Mouse (Mus musculus): ENCODE measurements around the gene Myo18b. TPM values are rescaled to one million over a fixed set of nuclear protein-coding genes. Genes with fewer than 3 reads are reported as not detected.

Gene Myo18b
- polyA plus RNA-seq (2016; fragmentation: Nextera tagmentation; extraction: Ambion mirVana): 0.10 and 0.27 TPM in 2 replicates

DNA sequence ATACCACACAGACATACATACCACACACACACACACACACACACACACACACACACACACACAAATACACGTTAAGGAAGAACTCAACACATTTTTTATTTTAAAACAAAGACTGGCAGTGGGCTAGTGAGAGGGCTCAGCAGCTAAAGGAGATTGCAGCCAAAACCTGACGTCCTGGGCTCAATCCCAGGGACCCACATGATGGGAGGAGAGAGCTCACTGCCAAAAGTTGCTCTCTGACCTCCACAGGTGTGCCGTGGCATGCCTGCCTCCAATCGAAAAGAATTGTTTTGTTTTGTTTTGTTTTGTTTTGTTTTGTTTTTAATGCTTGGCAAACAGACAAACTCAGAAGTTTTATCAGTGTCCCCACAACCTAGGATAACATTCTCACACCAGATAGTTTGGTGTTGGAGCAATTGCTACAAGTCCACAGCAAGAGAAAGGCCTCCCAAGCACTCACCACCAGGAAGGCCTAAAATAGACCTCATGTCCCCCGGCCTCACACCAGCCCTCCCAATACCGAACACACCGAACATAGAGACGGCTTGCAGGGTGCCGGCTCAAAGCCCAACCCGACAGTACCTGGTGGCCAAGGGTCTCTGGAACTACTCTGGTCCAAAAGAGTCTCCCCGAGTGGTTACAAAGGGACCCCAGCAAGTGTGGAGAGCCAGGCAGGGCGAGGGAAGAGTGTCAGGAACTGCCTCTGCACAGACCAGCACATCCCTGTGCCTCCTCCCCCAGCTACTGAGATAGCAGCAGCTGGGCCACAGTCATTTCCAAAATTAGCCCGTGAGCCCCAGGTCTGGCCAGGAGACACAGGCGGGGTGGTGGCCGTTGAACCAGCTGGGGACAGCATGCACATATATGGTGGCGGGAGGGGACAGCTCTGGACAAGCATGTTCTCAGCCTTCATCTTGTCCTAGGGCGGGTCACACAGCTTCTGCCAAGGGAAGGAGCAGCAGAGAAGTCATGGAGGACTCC lies at the start of gene Myo18b:
Myo18b (minus strand) TSS at position 689 of the 981 bp plus-strand sequence.
- H3K4me1 ChIP-seq: peaks cover 14% of the 10 kb centered on the region
- no peaks in the 10 kb centered on the region for H3K36me3 ChIP-seq (replicated peaks)
- H3K27me3 ChIP-seq (ENCODE audit: poor library complexity, severe bottlenecking): no peaks in the 10 kb centered on the region
- H3K9me3 ChIP-seq: no peaks in the 10 kb centered on the region
- 77% methylated on average over 17 of the region's 17 CpGs for WGBS
- H3K4me3 ChIP-seq: no peak within 1 kb of the TSS
- DNase-seq (ENCODE audit: extremely low spot score, low spot score): no peak
- 0 out of 2 replicates have a peak within 1 kb of the TSS, but pooled peaks have one; percentile 9 for H3K27ac ChIP-seq

DNA sequence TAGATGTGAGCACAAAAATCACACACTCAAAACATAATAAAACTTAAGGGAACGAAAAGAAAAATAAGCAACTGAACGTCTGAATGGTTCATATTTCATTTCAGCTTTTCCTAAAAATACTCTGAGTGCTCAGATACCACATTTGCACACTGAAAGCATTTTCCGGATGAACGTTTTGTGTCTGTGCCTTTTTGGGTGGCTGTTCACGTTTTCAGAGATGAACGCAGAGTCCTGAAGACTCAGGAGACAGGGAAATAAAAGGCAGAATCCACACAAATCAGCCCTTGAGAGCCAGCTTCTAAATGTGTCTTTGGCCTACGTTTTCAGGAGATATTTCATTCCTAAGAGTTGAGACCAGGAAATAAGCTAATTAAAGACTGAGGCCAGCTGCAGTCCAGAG lies 49.8 kb upstream of the Myo18b start:
- Histone ChIP-seq H3K9me3 (no peaks in the 10 kb centered on the region), H3K4me1 (peaks cover 18% of the 10 kb centered on the region), H3K36me3 (replicated peaks) (peaks cover 3% of the 10 kb centered on the region; the same call in 1 of the 2 replicates), H3K27ac (no peak overlapping the region), H3K4me3 (no peak overlapping the region), H3K27me3 (ENCODE audit: poor library complexity, severe bottlenecking) (no peaks in the 10 kb centered on the region)
- no peak for DNase-seq (ENCODE audit: extremely low spot score, low spot score)
- 84% methylated on average over 7 of the region's 7 CpGs for WGBS

DNA sequence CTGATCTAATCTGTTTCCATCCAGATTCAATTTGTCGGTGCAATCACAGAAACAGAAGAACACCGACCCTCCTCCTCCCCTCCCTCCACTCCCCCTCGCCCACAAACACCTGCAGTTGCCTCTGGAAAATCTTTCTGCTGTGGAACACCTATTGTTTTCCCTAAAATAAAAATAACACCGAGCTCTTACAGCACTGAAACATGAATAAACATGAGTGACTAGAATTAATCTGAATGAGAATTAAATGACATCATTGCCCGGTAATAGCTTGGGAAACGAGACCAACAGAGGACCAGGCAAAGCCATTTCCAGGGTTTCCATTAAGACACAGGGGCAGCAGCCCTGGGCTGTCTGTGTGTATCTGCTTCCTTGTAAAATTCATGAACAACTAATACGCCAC lies 46.1 kb upstream of the Myo18b start:
- peak overlapping the region; percentile 56; the same call in 1 of the 2 replicates for H3K27ac ChIP-seq
- H3K36me3 ChIP-seq (replicated peaks): peaks cover 3% of the 10 kb centered on the region; the same call in 1 of the 2 replicates
- H3K9me3 ChIP-seq: no peaks in the 10 kb centered on the region
- 67% methylated on average over 7 of the region's 7 CpGs for WGBS
- DNase-seq (ENCODE audit: extremely low spot score, low spot score): no peak
- no peaks in the 10 kb centered on the region for H3K27me3 ChIP-seq (ENCODE audit: poor library complexity, severe bottlenecking)
- peaks cover 20% of the 10 kb centered on the region for H3K4me1 ChIP-seq
- H3K4me3 ChIP-seq: no peak overlapping the region

DNA sequence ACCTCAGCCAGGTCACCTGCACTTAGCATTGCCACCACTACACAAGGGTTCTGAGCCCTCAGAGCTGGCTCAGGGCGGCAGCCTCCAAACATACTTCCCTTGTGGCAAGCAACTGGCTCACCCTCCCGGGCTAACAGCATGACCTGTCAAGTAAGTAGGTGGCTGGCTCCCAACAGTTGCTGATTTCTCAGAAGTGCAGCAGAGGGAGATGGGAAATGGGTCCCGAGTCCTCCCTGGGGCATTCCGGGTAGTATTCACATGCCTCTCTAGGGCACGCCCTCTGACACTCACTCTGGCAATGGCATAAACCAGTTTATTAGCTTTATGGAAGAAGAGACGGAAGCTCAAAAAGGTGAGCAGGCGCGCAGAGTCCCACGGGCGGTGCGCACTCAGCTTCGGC lies 44.8 kb upstream of the Myo18b start:
- H3K4me1 ChIP-seq: peaks cover 20% of the 10 kb centered on the region
- peaks cover 3% of the 10 kb centered on the region; the same call in 1 of the 2 replicates for H3K36me3 ChIP-seq (replicated peaks)
- H3K27ac ChIP-seq: 0 out of 2 replicates have a peak overlapping the region, but pooled peaks have one; percentile 21
- no peak overlapping the region for H3K4me3 ChIP-seq
- 91% methylated on average over 12 of the region's 12 CpGs for WGBS
- H3K27me3 ChIP-seq (ENCODE audit: poor library complexity, severe bottlenecking): no peaks in the 10 kb centered on the region
- H3K9me3 ChIP-seq: no peaks in the 10 kb centered on the region
- DNase-seq (ENCODE audit: extremely low spot score, low spot score): no peak

DNA sequence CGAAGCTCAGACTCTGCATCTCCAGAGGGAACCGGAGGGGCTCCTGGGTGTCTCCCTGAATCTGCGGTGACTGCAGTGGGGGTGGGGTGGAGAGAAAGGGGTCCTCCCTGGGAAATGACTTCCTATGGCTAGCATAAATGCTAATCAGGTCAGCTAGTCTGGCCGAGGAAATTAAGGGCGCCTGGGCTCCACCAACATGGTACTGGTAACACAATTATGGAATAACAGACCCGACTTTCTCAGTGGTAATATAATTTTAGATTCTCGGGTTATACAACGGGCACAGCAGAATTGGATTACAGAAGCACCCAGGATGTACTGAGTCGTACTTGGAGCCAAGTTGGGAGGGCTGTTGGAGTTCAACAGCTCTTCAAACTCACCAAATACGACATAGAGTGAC lies 40.5 kb upstream of the Myo18b start:
- peaks cover 3% of the 10 kb centered on the region; the same call in 1 of the 2 replicates for H3K36me3 ChIP-seq (replicated peaks)
- no peak overlapping the region for H3K4me3 ChIP-seq
- WGBS: 88% methylated on average over 10 of the region's 10 CpGs
- H3K27ac ChIP-seq: no peak overlapping the region
- DNase-seq (ENCODE audit: extremely low spot score, low spot score): no peak
- H3K9me3 ChIP-seq: no peaks in the 10 kb centered on the region
- no peaks in the 10 kb centered on the region for H3K27me3 ChIP-seq (ENCODE audit: poor library complexity, severe bottlenecking)
- H3K4me1 ChIP-seq: peaks cover 12% of the 10 kb centered on the region; the same call in 1 of the 2 replicates

DNA sequence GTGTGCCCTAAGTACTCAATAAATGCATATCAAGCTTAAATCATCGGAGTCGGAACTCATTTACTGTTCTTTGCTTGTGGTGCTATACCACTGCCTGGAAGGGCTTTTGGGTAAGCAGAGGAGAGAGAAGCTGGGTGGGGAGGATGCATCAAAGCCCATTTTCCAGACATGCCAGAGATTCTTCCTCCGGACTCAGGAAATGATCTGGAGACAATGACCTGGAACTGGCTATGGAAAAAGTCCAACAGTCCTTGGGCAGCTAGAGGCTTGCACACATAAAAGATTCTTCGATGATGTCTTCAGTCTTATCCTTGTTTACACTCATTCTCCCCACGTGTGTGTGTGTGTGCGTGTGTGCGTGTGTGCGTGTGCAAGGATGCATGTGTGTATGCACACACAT lies 39.3 kb upstream of the Myo18b start:
- no peaks in the 10 kb centered on the region for H3K9me3 ChIP-seq
- H3K27me3 ChIP-seq (ENCODE audit: poor library complexity, severe bottlenecking): no peaks in the 10 kb centered on the region
- H3K4me1 ChIP-seq: peaks cover 8% of the 10 kb centered on the region; the same call in 1 of the 2 replicates
- H3K27ac ChIP-seq: no peak overlapping the region
- DNase-seq (ENCODE audit: extremely low spot score, low spot score): no peak
- 93% methylated on average over 8 of the region's 8 CpGs for WGBS
- no peaks in the 10 kb centered on the region for H3K36me3 ChIP-seq (replicated peaks)
- H3K4me3 ChIP-seq: no peak overlapping the region

DNA sequence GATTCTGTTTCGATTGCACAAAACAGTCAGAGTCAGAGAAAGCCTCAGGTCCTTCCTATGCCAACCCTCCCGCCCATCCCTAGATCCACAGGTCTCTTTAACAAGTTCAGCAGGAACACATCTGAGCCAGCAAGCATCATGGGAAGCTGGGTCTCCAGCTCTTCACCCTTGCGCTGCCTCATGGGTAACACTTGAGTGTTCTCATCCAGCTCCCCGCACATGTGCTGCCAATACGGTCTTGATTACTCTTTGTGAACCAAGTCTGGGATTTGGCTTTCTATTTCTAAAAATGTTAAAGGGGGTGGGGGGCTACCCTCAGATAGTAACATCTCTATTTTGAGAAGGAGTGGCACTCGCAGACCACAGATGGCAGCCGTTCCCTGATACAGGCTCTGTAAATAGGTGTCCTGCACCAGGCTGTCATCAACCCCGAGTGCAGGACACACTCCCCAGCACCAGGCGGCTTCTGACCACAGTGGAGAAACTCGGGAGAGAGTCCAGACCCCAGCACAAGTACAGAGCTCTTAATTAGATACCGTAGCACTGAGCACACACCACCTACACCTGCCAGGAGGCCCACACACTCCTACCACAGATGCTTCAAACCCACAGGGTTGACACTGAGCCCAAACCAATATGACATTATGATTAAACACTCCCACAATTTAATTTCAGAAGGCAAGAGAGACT lies 36.9 kb upstream of the Myo18b start:
- WGBS: 91% methylated on average over 11 of the region's 11 CpGs
- H3K27ac ChIP-seq: no peak overlapping the region

DNA sequence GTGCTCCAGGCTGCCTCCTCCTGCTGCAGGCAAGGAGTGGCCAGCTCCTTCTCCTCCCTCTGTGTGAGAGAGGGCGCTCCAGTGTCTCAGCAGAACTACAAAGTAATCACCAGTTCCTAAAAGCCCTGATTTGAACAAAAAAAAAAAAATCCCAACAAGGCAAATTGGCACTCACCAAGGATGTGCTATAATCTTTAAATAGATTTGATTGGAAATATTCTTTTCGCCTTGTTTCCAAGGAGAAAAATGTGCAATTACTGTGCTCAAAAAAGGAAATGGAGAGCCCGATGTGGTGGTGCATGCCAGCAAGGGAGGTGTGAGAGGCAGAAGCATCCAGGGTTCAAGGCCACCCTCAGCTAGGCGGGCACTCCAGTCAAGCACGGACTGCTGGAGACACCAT lies 35.7 kb upstream of the Myo18b start:
- no peak for DNase-seq (ENCODE audit: extremely low spot score, low spot score)
- Histone ChIP-seq H3K4me1 (peaks cover 19% of the 10 kb centered on the region), H3K4me3 (no peak overlapping the region), H3K36me3 (replicated peaks) (no peaks in the 10 kb centered on the region), H3K27me3 (ENCODE audit: poor library complexity, severe bottlenecking) (no peaks in the 10 kb centered on the region), H3K27ac (no peak overlapping the region), H3K9me3 (no peaks in the 10 kb centered on the region)
- WGBS: 84% methylated on average over 5 of the region's 5 CpGs

More for the DNA sequence above, 36.9 kb upstream of the Myo18b start:
- Histone ChIP-seq H3K36me3 (replicated peaks) (no peaks in the 10 kb centered on the region), H3K4me3 (no peak overlapping the region), H3K4me1 (peaks cover 15% of the 10 kb centered on the region), H3K9me3 (no peaks in the 10 kb centered on the region), H3K27me3 (ENCODE audit: poor library complexity, severe bottlenecking) (no peaks in the 10 kb centered on the region)
- DNase-seq (ENCODE audit: extremely low spot score, low spot score): no peak

DNA sequence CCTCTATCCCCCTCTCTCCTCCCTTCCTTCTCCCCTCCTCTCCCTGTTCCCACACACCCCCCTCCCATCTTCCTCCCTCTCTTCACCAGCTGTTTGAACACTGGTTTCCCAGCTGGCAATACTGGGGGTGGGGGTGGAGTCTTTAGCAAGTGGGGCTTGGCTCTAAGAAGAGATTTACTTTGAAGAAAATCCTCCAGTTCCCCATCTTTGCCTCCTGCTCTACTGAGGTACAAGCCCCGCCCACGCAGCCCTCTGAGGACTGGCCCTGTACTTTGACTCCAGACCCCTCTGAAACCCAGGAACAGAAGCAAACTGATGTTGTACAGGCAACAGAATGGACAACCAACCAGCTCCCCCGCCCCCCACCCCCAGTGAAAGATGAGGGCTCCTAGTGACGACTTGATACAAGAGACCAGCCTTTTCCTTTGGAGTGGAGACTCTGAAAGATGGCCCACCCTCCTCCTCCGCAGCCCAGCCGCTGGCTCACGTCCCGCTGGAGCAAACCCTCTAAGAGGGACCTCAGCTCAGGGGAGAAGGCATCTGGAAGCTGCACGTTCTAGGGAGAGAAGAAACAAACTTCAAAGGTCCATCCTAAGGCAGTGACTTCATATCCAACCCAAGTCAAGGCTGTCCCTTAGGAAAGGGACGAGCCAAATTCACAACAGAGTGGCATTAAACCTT lies 32.2 kb upstream of the Myo18b start:
- Histone ChIP-seq H3K27ac (peak overlapping the region; percentile 31; the same call in 1 of the 2 replicates), H3K9me3 (no peaks in the 10 kb centered on the region), H3K4me3 (no peak overlapping the region), H3K4me1 (peaks cover 13% of the 10 kb centered on the region), H3K27me3 (ENCODE audit: poor library complexity, severe bottlenecking) (no peaks in the 10 kb centered on the region), H3K36me3 (replicated peaks) (no peaks in the 10 kb centered on the region)
- WGBS: 58% methylated on average over 10 of the region's 10 CpGs
- DNase-seq (ENCODE audit: extremely low spot score, low spot score): no peak

DNA sequence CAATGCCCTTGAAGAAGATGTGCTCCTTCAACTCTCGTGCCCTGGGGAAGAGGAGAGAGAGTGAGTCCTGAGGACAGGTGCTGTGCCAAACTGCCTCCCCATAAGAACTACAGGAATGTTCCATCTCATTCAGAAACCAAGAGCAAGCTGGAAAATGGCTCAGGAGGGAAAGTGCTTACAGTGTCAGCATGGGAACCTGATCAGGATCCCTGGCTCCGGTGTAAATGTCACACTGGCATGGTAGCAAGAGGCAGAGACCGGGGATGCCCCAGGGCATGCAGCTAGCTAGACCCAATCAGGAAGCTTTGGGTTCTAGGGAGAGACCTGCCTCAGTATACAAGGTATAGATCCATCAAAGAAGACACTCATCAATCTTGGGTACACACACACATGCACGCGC lies 29.3 kb upstream of the Myo18b start:
- no peak for DNase-seq (ENCODE audit: extremely low spot score, low spot score)
- Histone ChIP-seq H3K27ac (no peak overlapping the region), H3K4me3 (no peak overlapping the region), H3K4me1 (peaks cover 11% of the 10 kb centered on the region), H3K36me3 (replicated peaks) (no peaks in the 10 kb centered on the region), H3K9me3 (no peaks in the 10 kb centered on the region), H3K27me3 (ENCODE audit: poor library complexity, severe bottlenecking) (no peaks in the 10 kb centered on the region)
- 95% methylated on average over 5 of the region's 5 CpGs for WGBS

DNA sequence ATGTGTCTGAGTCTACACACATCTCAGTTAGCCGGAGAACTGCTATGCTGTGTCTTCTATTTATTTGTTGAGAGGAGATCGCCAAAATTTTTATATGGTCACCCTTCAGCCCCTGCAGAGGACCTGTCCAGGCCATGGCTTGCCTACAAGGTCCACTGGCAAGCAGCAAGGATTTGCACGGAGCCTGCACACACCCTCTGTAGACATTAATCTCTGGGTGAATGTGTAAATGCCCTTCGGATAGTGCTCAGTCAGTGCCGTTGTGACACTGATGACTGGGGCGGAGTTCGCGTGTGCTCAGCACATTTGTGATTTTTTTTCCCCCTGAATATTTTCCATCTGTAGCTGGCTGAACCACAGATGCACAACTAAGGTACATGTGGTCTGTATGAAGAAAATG lies 28.6 kb upstream of the Myo18b start:
- Histone ChIP-seq H3K36me3 (replicated peaks) (no peaks in the 10 kb centered on the region), H3K27ac (no peak overlapping the region), H3K4me1 (peaks cover 11% of the 10 kb centered on the region), H3K4me3 (no peak overlapping the region), H3K27me3 (ENCODE audit: poor library complexity, severe bottlenecking) (no peaks in the 10 kb centered on the region), H3K9me3 (no peaks in the 10 kb centered on the region)
- DNase-seq (ENCODE audit: extremely low spot score, low spot score): no peak
- WGBS: 92% methylated on average over 8 of the region's 8 CpGs

DNA sequence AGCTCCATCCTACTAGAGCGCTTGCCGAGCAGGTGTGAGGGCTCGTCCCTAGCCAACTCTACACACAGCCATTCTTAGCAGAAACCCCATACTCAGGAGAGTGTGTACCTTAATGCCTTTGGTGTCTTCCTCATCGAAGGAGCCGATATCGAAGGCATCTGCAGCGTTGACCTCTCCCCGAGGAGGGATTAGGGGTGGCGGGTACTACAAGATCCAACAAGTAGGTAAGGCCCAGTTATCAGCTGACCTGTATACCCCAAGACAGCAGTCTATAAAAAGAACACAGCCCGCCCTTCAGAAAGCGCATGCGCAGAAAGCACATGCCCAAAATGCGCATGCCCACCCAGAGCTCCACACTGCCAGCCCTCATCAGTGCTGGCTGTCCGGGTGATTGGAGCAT lies 27.7 kb upstream of the Myo18b start:
- Histone ChIP-seq H3K27me3 (ENCODE audit: poor library complexity, severe bottlenecking) (no peaks in the 10 kb centered on the region), H3K9me3 (no peaks in the 10 kb centered on the region), H3K36me3 (replicated peaks) (no peaks in the 10 kb centered on the region), H3K27ac (no peak overlapping the region), H3K4me3 (no peak overlapping the region), H3K4me1 (peaks cover 11% of the 10 kb centered on the region)
- no peak for DNase-seq (ENCODE audit: extremely low spot score, low spot score)
- WGBS: 97% methylated on average over 14 of the region's 14 CpGs
